Mouse (Mus musculus) embryonic facial prominence, embryonic 13.5 days (tissue): ENCODE measurements around the gene Primpol. TPM values are rescaled to one million over a fixed set of nuclear protein-coding genes. Genes with fewer than 3 reads are reported as not detected.

ENCODE experiments used
- ATAC-seq: fragments of 200-750 bp; cut with Nextera tagmentation; 2 replicates; pipeline ENCODE4 v1.8.0; 2017; ENCODE audit warnings: low read depth; ENCODE audit not compliant: insufficient number of reproducible peaks, insufficient read depth, low FRiP score, low TSS enrichment
- H3K27ac ChIP-seq: fragments of 300-500 bp; sonication (generic); 2 replicates; pipeline ENCODE4 v1.5.1; 2015; ENCODE audit warnings: moderate library complexity, mild to moderate bottlenecking, inconsistent platforms
- H3K27me3 ChIP-seq: fragments of 300-500 bp; sonication (generic); 2 replicates; pipeline ENCODE4 v1.6.1; 2015; ENCODE audit warnings: mild to moderate bottlenecking, inconsistent platforms
- H3K36me3 ChIP-seq: fragments of 300-500 bp; sonication (generic); 2 replicates; pipeline ENCODE4 v1.6.1; 2015; ENCODE audit warnings: mild to moderate bottlenecking, inconsistent platforms
- H3K4me1 ChIP-seq: fragments of 300-500 bp; sonication (generic); 2 replicates; pipeline ENCODE4 v1.6.1; 2015; ENCODE audit warnings: inconsistent platforms
- H3K4me2 ChIP-seq: fragments of 300-500 bp; sonication (generic); 2 replicates; pipeline ENCODE4 v1.6.1; 2015; ENCODE audit warnings: moderate library complexity, mild to moderate bottlenecking, inconsistent platforms
- H3K4me3 ChIP-seq: fragments of 300-500 bp; sonication (generic); 2 replicates; pipeline ENCODE4 v1.5.1; 2015; ENCODE audit warnings: mild to moderate bottlenecking, inconsistent platforms
- H3K9ac ChIP-seq: fragments of 300-500 bp; sonication (generic); 2 replicates; pipeline ENCODE4 v1.6.1; 2015; ENCODE audit warnings: mild to moderate bottlenecking, inconsistent platforms
- H3K9me3 ChIP-seq: fragments of 300-500 bp; sonication (generic); 2 replicates; pipeline ENCODE4 v1.6.1; 2016; ENCODE audit warnings: inconsistent platforms
- WGBS: fragments of 180-500 bp; shearing (Covaris S2); methylation state at CpG from one replicate; pipeline ENCODE4 v1.1.7; 2015; ENCODE audit warnings: mixed read lengths; 5-methylcytosine and 5-hydroxymethylcytosine counted together
- polyA plus RNA-seq: library from polyadenylated mRNA; unstranded; fragments of >200 nt; fragmentation: Nextera tagmentation; extraction: Ambion mirVana; gene quantifications from 2 replicates; pipeline ENCODE4 v1.2.1, GENCODE M21; 2015

Primpol gene
- polyA plus RNA-seq, 1 experiment from 2014 or later, result 15.7 TPM

GRCm38 (mm10) chr8:46625166-46625565 lies 8.2 kb upstream of the Primpol start:
- no peak for ATAC-seq

GRCm38 (mm10) chr8:46622446-46623270 lies 5.6 kb upstream of the Primpol start:
- H3K4me2 ChIP-seq, result no peak overlapping the region
- no peaks in the 10 kb centered on the region for H3K36me3 ChIP-seq
- no peak overlapping the region for H3K9ac ChIP-seq
- no peaks in the 10 kb centered on the region for H3K9me3 ChIP-seq
- peaks cover 12% of the 10 kb centered on the region for H3K4me1 ChIP-seq
- H3K4me3 ChIP-seq, result no peak overlapping the region
- no peak for ATAC-seq
- 71% methylated on average over 9 of the region's 9 CpGs for WGBS
- no peak overlapping the region for H3K27ac ChIP-seq
- no peaks in the 10 kb centered on the region for H3K27me3 ChIP-seq

More at GRCm38 (mm10) chr8:46625166-46625565, 8.2 kb upstream of the Primpol start:
- Histone ChIP-seq H3K27ac (no peak overlapping the region), H3K36me3 (peaks cover 5% of the 10 kb centered on the region; the same call in 1 of the 2 replicates), H3K4me3 (no peak overlapping the region), H3K27me3 (no peaks in the 10 kb centered on the region), H3K9me3 (no peaks in the 10 kb centered on the region), H3K4me2 (no peak overlapping the region), H3K9ac (no peak overlapping the region), H3K4me1 (0 out of 2 replicates have a peak, but pooled peaks cover 2% of the 10 kb centered on the region)
- WGBS, result 59% methylated on average over 1 of the region's 1 CpGs

GRCm38 (mm10) chr8:46618639-46619320 lies 1.8 kb upstream of the Primpol start:
- no peaks in the 10 kb centered on the region for H3K27me3 ChIP-seq
- peak overlapping the region; percentile 91 for H3K9ac ChIP-seq
- no peak for ATAC-seq
- WGBS, result 1% methylated on average over 10 of the region's 10 CpGs
- peak overlapping the region; percentile 91 for H3K4me2 ChIP-seq
- H3K9me3 ChIP-seq, result no peaks in the 10 kb centered on the region
- H3K36me3 ChIP-seq, result no peaks in the 10 kb centered on the region
- H3K27ac ChIP-seq, result no peak overlapping the region
- peak overlapping the region; percentile 80 for H3K4me3 ChIP-seq
- H3K4me1 ChIP-seq, result peaks cover 19% of the 10 kb centered on the region

GRCm38 (mm10) chr8:46617690-46618620 lies 943 bp upstream of the Primpol start:
- ATAC-seq, result peak; percentile 26; the same call in 1 of the 2 replicates
- H3K9me3 ChIP-seq, result no peaks in the 10 kb centered on the region
- peak overlapping the region; percentile 80 for H3K4me3 ChIP-seq
- peak overlapping the region; percentile 91 for H3K9ac ChIP-seq
- peak overlapping the region; percentile 91 for H3K4me2 ChIP-seq
- peak overlapping the region; percentile 93 for H3K27ac ChIP-seq
- H3K27me3 ChIP-seq, result no peaks in the 10 kb centered on the region
- H3K36me3 ChIP-seq, result no peaks in the 10 kb centered on the region
- WGBS, result under 1% methylated on average over 38 of the region's 38 CpGs
- H3K4me1 ChIP-seq, result peaks cover 27% of the 10 kb centered on the region

GRCm38 (mm10) chr8:46615936-46616335 lies 1.1 kb downstream of the Primpol start:
- no peaks in the 10 kb centered on the region for H3K9me3 ChIP-seq
- 76% methylated on average over 8 of the region's 8 CpGs for WGBS
- H3K4me3 ChIP-seq, result peak overlapping the region; percentile 80; the same call in 1 of the 2 replicates
- H3K9ac ChIP-seq, result no peak overlapping the region
- H3K36me3 ChIP-seq, result no peaks in the 10 kb centered on the region
- no peak for ATAC-seq
- H3K27me3 ChIP-seq, result no peaks in the 10 kb centered on the region
- no peak overlapping the region for H3K27ac ChIP-seq
- peaks cover 30% of the 10 kb centered on the region for H3K4me1 ChIP-seq
- peak overlapping the region; percentile 91 for H3K4me2 ChIP-seq

- H3K4me3 ChIP-seq, result no peak overlapping the region
- H3K36me3 ChIP-seq, result peaks cover 3% of the 10 kb centered on the region; the same call in 1 of the 2 replicates
- peaks cover 20% of the 10 kb centered on the region for H3K4me1 ChIP-seq
- no peaks in the 10 kb centered on the region for H3K9me3 ChIP-seq
- H3K27ac ChIP-seq, result peak overlapping the region; percentile 66
- peak overlapping the region; percentile 31 for H3K4me2 ChIP-seq
- H3K27me3 ChIP-seq, result no peaks in the 10 kb centered on the region
- no peak for ATAC-seq
- H3K9ac ChIP-seq, result 0 out of 2 replicates have a peak overlapping the region, but pooled peaks have one; percentile 36
- WGBS, result 7% methylated on average over 4 of the region's 4 CpGs
Measured at GRCm38 (mm10) chr8:46613377-46613776, 3.6 kb downstream of the Primpol start.

- peaks cover 20% of the 10 kb centered on the region for H3K4me1 ChIP-seq
- no peak overlapping the region for H3K9ac ChIP-seq
- H3K27ac ChIP-seq, result peak overlapping the region; percentile 66
- ATAC-seq, result no peak
- no peaks in the 10 kb centered on the region for H3K9me3 ChIP-seq
- H3K4me3 ChIP-seq, result no peak overlapping the region
- no peaks in the 10 kb centered on the region for H3K27me3 ChIP-seq
- H3K36me3 ChIP-seq, result peaks cover 3% of the 10 kb centered on the region; the same call in 1 of the 2 replicates
- WGBS, result 40% methylated on average over 4 of the region's 4 CpGs
- H3K4me2 ChIP-seq, result peak overlapping the region; percentile 40
Measured at GRCm38 (mm10) chr8:46612913-46613312, 4.1 kb downstream of the Primpol start.

GRCm38 (mm10) chr8:46611557-46611956 lies 5.5 kb downstream of the Primpol start:
- Histone ChIP-seq H3K9me3 (no peaks in the 10 kb centered on the region), H3K27me3 (no peaks in the 10 kb centered on the region), H3K4me2 (no peak overlapping the region), H3K4me3 (no peak overlapping the region), H3K36me3 (peaks cover 11% of the 10 kb centered on the region; the same call in 1 of the 2 replicates), H3K9ac (no peak overlapping the region), H3K4me1 (peaks cover 20% of the 10 kb centered on the region), H3K27ac (no peak overlapping the region)
- 81% methylated on average over 8 of the region's 8 CpGs for WGBS
- ATAC-seq, result no peak

GRCm38 (mm10) chr8:46606930-46607329 lies 10.1 kb downstream of the Primpol start:
- WGBS, result 73% methylated on average over 1 of the region's 1 CpGs
- H3K36me3 ChIP-seq, result peaks cover 20% of the 10 kb centered on the region
- no peak overlapping the region for H3K9ac ChIP-seq
- no peak for ATAC-seq
- 0 out of 2 replicates have a peak, but pooled peaks cover 2% of the 10 kb centered on the region for H3K4me1 ChIP-seq
- H3K4me2 ChIP-seq, result no peak overlapping the region
- H3K27ac ChIP-seq, result no peak overlapping the region
- no peak overlapping the region for H3K4me3 ChIP-seq
- H3K9me3 ChIP-seq, result no peaks in the 10 kb centered on the region
- H3K27me3 ChIP-seq, result no peaks in the 10 kb centered on the region

GRCm38 (mm10) chr8:46603587-46603986 lies 13.4 kb downstream of the Primpol start:
- H3K27me3 ChIP-seq, result no peaks in the 10 kb centered on the region
- peaks cover 22% of the 10 kb centered on the region for H3K36me3 ChIP-seq
- H3K9me3 ChIP-seq, result no peaks in the 10 kb centered on the region
- ATAC-seq, result no peak
- H3K4me2 ChIP-seq, result no peak overlapping the region
- peaks cover 6% of the 10 kb centered on the region; the same call in 1 of the 2 replicates for H3K4me1 ChIP-seq
- H3K4me3 ChIP-seq, result no peak overlapping the region
- H3K27ac ChIP-seq, result no peak overlapping the region
- no peak overlapping the region for H3K9ac ChIP-seq
- 29% methylated on average over 5 of the region's 5 CpGs for WGBS
